Mouse (Mus musculus) layer of hippocampus, postnatal 14 days (tissue): ENCODE results near the gene Dlgap4. TPM values are rescaled to one million over a fixed set of nuclear protein-coding genes. Genes with fewer than 3 reads are reported as not detected.
"Not testable (repeated sequence)": the region's sequence is repeated elsewhere in the genome, so short reads cannot be mapped to it uniquely, and the experiment has no call there.

Experiments
- DNase-seq, 2 experiments: peaks; one replicate each; pipeline ENCODE4 v3.0.0; 2021 to 2022; ENCODE audit warnings: low spot score in 2 of 2, mixed read lengths in 1 of 2
- total RNA-seq, 2 experiments: library from RNA; stranded (reverse); gene quantifications; 2 replicates each; pipeline ENCODE4 v1.2.3; 2021

The Dlgap4 gene
- total RNA-seq, 2 experiments from 2014 or later, result 194 TPM

- no peak for DNase-seq
Observed at GRCm38 (mm10) chr2:156787776-156788105, 174.2 kb downstream of the Dlgap4 start.

GRCm38 (mm10) chr2:156788836-156789235 is 175.3 kb downstream of the Dlgap4 start:
- no peak for DNase-seq

- DNase-seq, result no peak
Observed at GRCm38 (mm10) chr2:156798516-156798915, 185.0 kb downstream of the Dlgap4 start.

GRCm38 (mm10) chr2:156801045-156801444 is 187.5 kb downstream of the Dlgap4 start:
- DNase-seq, result no peak

- not testable (repeated sequence) for DNase-seq
Observed at GRCm38 (mm10) chr2:156802116-156802515, 188.6 kb downstream of the Dlgap4 start.

GRCm38 (mm10) chr2:156803698-156804372 is 190.3 kb downstream of the Dlgap4 start:
- DNase-seq, result no peak

- no peak for DNase-seq
Observed at GRCm38 (mm10) chr2:156804589-156804988, 191.1 kb downstream of the Dlgap4 start.

- no peak for DNase-seq
Observed at GRCm38 (mm10) chr2:156806886-156807285, 193.4 kb downstream of the Dlgap4 start.

GRCm38 (mm10) chr2:156809579-156809978 is 196.1 kb downstream of the Dlgap4 start:
- peak; percentile 62 to 77 for DNase-seq

- no peak for DNase-seq
Observed at GRCm38 (mm10) chr2:156810716-156811115, 197.2 kb downstream of the Dlgap4 start.

- DNase-seq, result no peak
Observed at GRCm38 (mm10) chr2:156811556-156811955, 198.1 kb downstream of the Dlgap4 start.

Other genes starting within 250 kb of the Dlgap4 start
- gene Epb41l1, start 192.8 kb upstream of the Dlgap4 start, total RNA-seq, result 100 to 1,000 TPM; 299 to 316 TPM
- 10 to 100 TPM; 31.7 to 32.8 TPM for gene Aar2, start 66.1 kb upstream of the Dlgap4 start, total RNA-seq
- 10 to 100 TPM; 22.3 to 24.9 TPM for gene Myl9, start 161.7 kb downstream of the Dlgap4 start, total RNA-seq
- gene Tgif2, start 226.3 kb downstream of the Dlgap4 start, total RNA-seq, result 1 to 10 TPM; 2.7 to 3.0 TPM
- gene 4930518I15Rik, start 244.2 kb downstream of the Dlgap4 start, total RNA-seq, result 1 to 10 TPM; 3.4 to 3.5 TPM
- gene Rab5if, start 249.4 kb downstream of the Dlgap4 start, total RNA-seq, result 100 to 1,000 TPM; 108 to 114 TPM